Mouse (Mus musculus) spleen, postnatal 36 days (tissue): Measurements from ENCODE around the gene Psmg3.
A peak's percentile ranks its signal among the peaks of the same experiment; 100 is the strongest.

ENCODE experiments used
- DNase-seq, 2 experiments: peaks; one replicate each; pipeline ENCODE4 v3.0.0; 2022; ENCODE audit warnings: low spot score in 2 of 2, mixed read lengths in 1 of 2

Gene Psmg3

DNA sequence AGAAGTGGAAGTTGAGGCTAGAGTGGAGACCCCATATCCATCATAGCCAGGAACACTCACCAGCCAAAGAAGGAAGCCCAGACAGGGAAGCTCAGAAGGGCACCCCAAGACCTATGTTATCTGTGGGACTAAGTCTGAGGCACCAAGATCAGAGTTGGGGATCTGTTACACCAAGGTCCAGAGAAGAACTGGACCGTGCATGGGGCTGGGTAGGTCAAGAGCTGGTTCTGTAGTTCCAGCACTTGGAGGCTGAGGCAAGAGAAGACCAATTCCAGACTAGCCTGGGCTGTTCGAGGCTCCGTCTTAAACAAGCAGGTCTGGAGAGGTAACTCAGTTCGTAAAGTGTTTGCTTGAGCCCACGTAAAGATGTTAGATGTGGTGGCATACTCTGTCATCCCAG lies 32.5 kb downstream of the Psmg3 start:
- DNase-seq, result no peak

DNA sequence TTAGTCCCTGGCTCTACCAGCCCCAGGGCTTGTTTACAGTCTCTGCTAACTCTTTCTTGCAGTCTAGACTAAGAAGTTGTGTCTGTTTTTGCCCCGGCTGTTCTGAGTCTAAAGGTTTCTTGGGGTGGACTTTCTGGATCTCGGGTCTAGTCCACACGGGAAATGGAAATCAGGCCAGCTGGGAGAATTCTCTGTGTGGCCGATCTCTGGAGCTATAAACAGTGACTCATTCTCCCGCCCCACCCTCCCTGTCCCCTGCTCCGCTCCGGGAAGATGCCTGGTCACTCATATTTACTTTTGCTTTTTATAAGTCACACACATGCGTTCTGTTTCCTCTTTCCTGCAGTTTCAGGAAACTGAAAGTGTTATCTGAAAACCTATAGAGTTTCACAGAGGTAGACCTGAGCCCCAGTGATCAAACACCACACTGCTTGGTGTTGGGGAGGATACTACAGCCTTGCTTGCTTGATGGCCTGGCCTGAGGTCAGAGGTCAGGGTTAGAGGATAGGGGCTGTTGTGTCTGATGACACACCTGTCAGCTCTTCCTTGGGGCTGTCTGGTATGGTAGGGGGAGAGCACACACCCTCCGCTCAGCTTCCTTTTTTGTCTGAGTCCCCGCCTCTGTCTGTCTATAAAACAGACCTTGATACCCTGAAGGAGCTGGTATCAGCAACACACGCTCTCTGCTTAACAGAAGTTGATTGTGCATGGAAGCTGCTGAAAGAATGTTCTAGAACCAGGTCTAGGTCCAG lies 33.2 kb downstream of the Psmg3 start:
- DNase-seq, result peak; percentile 25 to 31

- no peak for DNase-seq
These were observed 33.7 kb downstream of the Psmg3 start for GRCm38 (mm10) chr5:139792966-139793337.

GRCm38 (mm10) chr5:139792159-139792775 lies 34.4 kb downstream of the Psmg3 start:
- no peak for DNase-seq

GRCm38 (mm10) chr5:139791227-139792158 lies 35.2 kb downstream of the Psmg3 start, which contains the start of gene Mafk:
Gene Mafk, plus strand, starts transcription at chr5:139791513.
- peak; percentile 98 to 99 for DNase-seq

DNA sequence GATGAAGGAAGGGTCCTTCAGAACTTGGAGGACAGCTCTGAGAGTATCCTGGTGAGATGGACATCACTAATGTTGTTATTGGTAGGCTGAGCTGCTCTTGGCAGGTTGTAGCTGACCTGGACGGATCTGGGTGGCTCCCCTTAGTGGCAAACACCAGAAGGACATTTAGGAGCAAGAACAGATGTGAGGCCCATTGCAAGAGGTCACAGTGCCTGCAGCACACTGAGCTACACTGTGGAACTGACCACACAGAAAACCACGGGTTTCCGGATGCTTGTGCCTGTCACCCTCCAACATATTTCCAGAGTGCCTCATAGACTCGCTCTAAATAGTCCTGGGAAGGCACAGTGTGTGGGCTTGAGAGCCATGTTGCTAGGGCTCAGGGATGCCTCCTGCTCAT lies 37.2 kb downstream of the Psmg3 start:
- no peak for DNase-seq

DNA sequence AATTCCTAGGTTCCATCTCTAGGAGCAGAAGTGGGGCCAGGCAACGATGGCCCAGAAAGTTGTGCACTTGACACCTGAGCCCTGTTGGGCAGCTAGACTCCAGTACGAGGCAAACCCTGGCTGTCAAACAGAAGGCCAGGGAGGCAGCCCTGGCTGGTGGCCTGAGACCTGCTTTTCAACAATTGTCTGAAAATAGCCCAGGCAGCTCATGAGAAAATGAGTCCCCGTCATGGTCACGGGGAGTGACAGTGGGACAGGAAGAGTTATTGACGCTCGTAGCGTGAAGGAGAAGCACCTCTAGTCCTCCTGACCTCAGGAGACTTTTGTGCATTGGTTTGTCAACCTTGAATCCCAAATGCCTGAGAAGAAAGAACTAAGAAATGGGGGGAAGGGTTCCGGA lies 45.3 kb downstream of the Psmg3 start:
- peak; percentile 65 to 71 for DNase-seq

DNA sequence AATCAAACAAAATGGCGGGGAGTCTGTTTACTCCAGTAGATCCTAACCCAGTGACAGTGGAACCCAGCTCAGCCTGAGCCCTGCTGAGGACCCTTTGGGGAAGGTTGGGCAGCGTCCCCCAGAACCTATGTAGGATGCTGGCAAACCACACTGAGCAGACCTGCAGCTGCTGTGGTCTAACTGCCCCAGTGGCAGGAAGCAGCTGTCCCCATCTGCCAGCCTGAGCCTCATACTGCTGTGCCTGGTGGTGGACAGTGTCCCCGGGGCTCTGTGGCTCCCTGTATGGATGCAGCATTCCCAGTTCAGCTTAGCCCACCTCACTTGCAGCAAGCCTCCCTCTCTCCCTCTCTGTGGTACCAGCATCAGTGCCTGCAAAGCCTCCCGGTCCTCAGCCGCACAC lies 49.7 kb downstream of the Psmg3 start:
- DNase-seq, result no peak

DNA sequence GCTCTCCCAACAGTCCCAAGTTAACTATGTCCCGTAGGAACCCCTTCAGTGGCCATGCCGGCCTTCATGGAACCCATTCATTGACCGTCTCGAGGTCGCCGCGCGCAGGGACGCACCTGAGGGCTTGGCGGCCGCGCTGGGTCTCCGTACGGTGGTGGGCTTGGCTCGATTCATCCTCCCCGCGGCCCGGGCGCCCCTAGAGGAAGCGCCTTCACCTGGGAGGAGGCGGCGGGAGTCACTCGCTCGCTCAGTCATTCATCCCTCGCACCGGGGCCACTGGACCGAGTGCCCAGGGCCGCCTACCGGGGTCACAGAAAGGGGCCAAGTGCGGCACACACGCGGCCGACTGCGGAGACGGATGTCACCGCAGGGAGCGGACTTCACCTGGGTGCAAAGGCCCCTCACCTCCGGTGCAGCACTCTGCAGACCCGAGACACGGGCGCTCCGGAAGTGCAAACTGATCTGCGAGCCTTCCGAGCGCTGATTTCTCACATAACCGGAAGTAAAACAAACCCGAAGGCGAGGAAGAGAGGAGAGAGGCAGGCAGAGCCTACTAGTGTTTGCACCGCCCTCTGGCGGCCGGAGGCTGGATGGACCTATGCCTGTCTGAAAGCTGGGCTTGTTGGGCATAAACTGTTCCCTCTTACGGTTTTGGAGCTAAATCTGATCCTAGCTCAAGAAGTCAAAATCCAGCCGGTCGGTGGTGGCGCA lies 51.3 kb downstream of the Psmg3 start, which contains the start of gene Ints1:
Ints1 (minus strand) TSS at position 459 of the 711 bp plus-strand sequence.
- DNase-seq, result peak; percentile 94 to 95
